ENCODE assay signal across 11 mouse cellular contexts in genomic region chr4:121056342-121056741, GRCm38 (mm10). TPM values are rescaled to one million over a fixed set of nuclear protein-coding genes. Genes with fewer than 3 reads are reported as not detected.
A peak's percentile ranks its signal among the peaks of the same experiment; 100 is the strongest.
DNase-seq lines count a peak whose midpoint lies in the region; ATAC-seq and TF ChIP-seq lines count a peak whose summit lies in the region.
"Had no signal": no experiment of that assay in that cellular context is flagged by ENCODE, and none has a peak within 500 bp of the region (broad histone marks: within the 10 kb centered on the region; RNA-seq: fewer than 3 reads in every experiment).

No protein-coding gene starts in this region.

- WGBS in kidney, adult 2 months = 54% methylated on average over 3 of the region's 3 CpGs
- 30% methylated on average over 3 of the region's 3 CpGs for WGBS in liver, embryonic 14.5 days (ENCODE audit: insufficient replicate concordance)
- 52% methylated on average over 3 of the region's 3 CpGs for WGBS in kidney, embryonic 15.5 days

- H3K4me3 ChIP-seq in kidney, adult 2 months (ENCODE audit: insufficient read depth, low read depth, low read length) = no peak overlapping the region
- H3K4me3 ChIP-seq in liver, embryonic 14.5 days (ENCODE audit: insufficient read depth in 1 of 2, low read depth in 2 of 2, low read length in 2 of 2) = no peak overlapping the region
- H3K4me3 ChIP-seq in kidney, embryonic 15.5 days (replicated peaks) = no peak overlapping the region

- H3K9me3 ChIP-seq in liver, embryonic 14.5 days (ENCODE audit: control insufficient read depth, low read length) = no peaks in the 10 kb centered on the region
- H3K9me3 ChIP-seq in kidney, embryonic 15.5 days (replicated peaks) = no peaks in the 10 kb centered on the region

- no peak overlapping the region for H3K27ac ChIP-seq in kidney, adult 2 months (ENCODE audit: insufficient read depth, low read depth, low read length)
- H3K27ac ChIP-seq in liver, embryonic 14.5 days = no peak overlapping the region
- no peak overlapping the region for H3K27ac ChIP-seq in kidney, embryonic 15.5 days
- H3K27ac ChIP-seq: macrophage had no signal

- TF ChIP-seq EP300 in liver, embryonic 14.5 days (IDR thresholded peaks at IDR 0.05; ENCODE audit: low read depth) = no peak

- no peaks in the 10 kb centered on the region for H3K36me3 ChIP-seq in kidney, adult 2 months (ENCODE audit: control insufficient read depth, insufficient read depth, low read length)
- H3K36me3 ChIP-seq in liver, embryonic 14.5 days (replicated peaks; ENCODE audit: control insufficient read depth, insufficient read depth, low read depth) = no peaks in the 10 kb centered on the region; the same call in 1 of the 2 replicates
- H3K36me3 ChIP-seq in kidney, embryonic 15.5 days = peaks cover 26% of the 10 kb centered on the region

- TF ChIP-seq POLR2A in kidney, adult 2 months (IDR thresholded peaks at IDR 0.05; ENCODE audit: low read depth, low read length) = no peak

- H3K27me3 ChIP-seq in kidney, adult 2 months (replicated peaks; ENCODE audit: control insufficient read depth, insufficient read depth, low read length) = no peaks in the 10 kb centered on the region
- H3K27me3 ChIP-seq in liver, embryonic 14.5 days (ENCODE audit: control insufficient read depth, insufficient read depth, low read length) = peaks cover 14% of the 10 kb centered on the region
- H3K27me3 ChIP-seq in kidney, embryonic 15.5 days = peaks cover 24% of the 10 kb centered on the region

- peak; percentile 54 for TF ChIP-seq CTCF in kidney, adult 2 months (conservative IDR thresholded peaks at IDR 0.05; ENCODE audit: insufficient read depth, insufficient read length, low read depth, low read length)
- TF ChIP-seq CTCF in liver, embryonic 14.5 days (IDR thresholded peaks at IDR 0.05; ENCODE audit: low read depth) = peak; percentile 76

- H3K9ac ChIP-seq in liver, embryonic 14.5 days (replicated peaks) = no peak overlapping the region
- no peak overlapping the region for H3K9ac ChIP-seq in kidney, embryonic 15.5 days

- no peak overlapping the region for H3K4me2 ChIP-seq in liver, embryonic 14.5 days (ENCODE audit: low read depth)
- no peak overlapping the region for H3K4me2 ChIP-seq in kidney, embryonic 15.5 days

- ATAC-seq in liver, embryonic 14.5 days (ENCODE audit: insufficient read depth) = no peak
- ATAC-seq in erythroblast, adult 5-6 weeks (replicated peaks; ENCODE audit: low FRiP score, poor library complexity, severe bottlenecking) = no peak
- ATAC-seq in frontal cortex, adult (ENCODE audit: low TSS enrichment) = no peak
- no peak for ATAC-seq in kidney, embryonic 15.5 days (replicated peaks; ENCODE audit: low FRiP score)

- H3K4me1 ChIP-seq in kidney, adult 2 months (ENCODE audit: control insufficient read depth, insufficient read depth, low read length) = no peaks in the 10 kb centered on the region
- no peaks in the 10 kb centered on the region for H3K4me1 ChIP-seq in liver, embryonic 14.5 days (replicated peaks; ENCODE audit: control insufficient read depth in 2 of 2, insufficient read depth in 2 of 2, low read length in 1 of 2)
- peaks cover 11% of the 10 kb centered on the region; the same call in 1 of the 2 replicates for H3K4me1 ChIP-seq in kidney, embryonic 15.5 days

- DNase-seq in kidney, adult 2 months = no peak
- no peak for DNase-seq in kidney, postnatal 10 days
- DNase-seq in 416B (ENCODE audit: low read depth) = peak; percentile 5
- peak; percentile 67 to 68 for DNase-seq in B cell, adult 2 months
- DNase-seq in liver, embryonic 14.5 days (ENCODE audit: low read depth in 3 of 3, low spot score in 3 of 3) = no peak
- DNase-seq: gastrocnemius, postnatal 36 days; kidney, postnatal 25 days had no signal

RNA-seq across cellular contexts. Expression of gene Col9a2, which starts 17.2 kb away (rescaled TPM):
- not detected in 2 replicates for polyA plus RNA-seq in kidney, adult 2 months (2012; rRNA removed)
- 0.79 and 1.9 TPM in 2 replicates for polyA plus RNA-seq in liver, embryonic 14.5 days (2012; rRNA removed)
- polyA plus RNA-seq in liver, embryonic 14.5 days (2014; fragmentation: Nextera tagmentation; extraction: Ambion mirVana) = 0.83 and 1.1 TPM in 2 replicates
- total RNA-seq in erythroblast, adult 5-6 weeks (2015; ENCODE audit: low replicate concordance) = not detected in 2 replicates
- not detected in 2 replicates for total RNA-seq in erythroblast, adult 5-6 weeks (2017; ENCODE audit: low replicate concordance)
- 3.9 and 6.0 TPM in 2 replicates for polyA plus RNA-seq in kidney, embryonic 15.5 days (2015; fragmentation: Nextera tagmentation; extraction: Ambion mirVana)

RNA-seq across cellular contexts. Expression of gene Smap2, which starts 39.3 kb away (rescaled TPM):
- polyA plus RNA-seq in kidney, adult 2 months (2012; rRNA removed) = 20.5 and 27.3 TPM in 2 replicates
- polyA plus RNA-seq in liver, embryonic 14.5 days (2012; rRNA removed) = 15.4 and 17.0 TPM in 2 replicates
- polyA plus RNA-seq in liver, embryonic 14.5 days (2014; fragmentation: Nextera tagmentation; extraction: Ambion mirVana) = 19.6 and 22.1 TPM in 2 replicates
- 29.4 and 36.4 TPM in 2 replicates for total RNA-seq in erythroblast, adult 5-6 weeks (2015; ENCODE audit: low replicate concordance)
- total RNA-seq in erythroblast, adult 5-6 weeks (2017; ENCODE audit: low replicate concordance) = 25.5 and 27.3 TPM in 2 replicates
- polyA plus RNA-seq in kidney, embryonic 15.5 days (2015; fragmentation: Nextera tagmentation; extraction: Ambion mirVana) = 14.4 and 15.4 TPM in 2 replicates

RNA-seq across cellular contexts. Expression of gene Zmpste24, which starts 41.7 kb away (rescaled TPM):
- polyA plus RNA-seq in kidney, adult 2 months (2012; rRNA removed) = 43.5 and 45.7 TPM in 2 replicates
- polyA plus RNA-seq in liver, embryonic 14.5 days (2012; rRNA removed) = 8.3 and 10.3 TPM in 2 replicates
- polyA plus RNA-seq in liver, embryonic 14.5 days (2014; fragmentation: Nextera tagmentation; extraction: Ambion mirVana) = 15.1 and 15.6 TPM in 2 replicates
- 37.3 and 38.0 TPM in 2 replicates for total RNA-seq in erythroblast, adult 5-6 weeks (2015; ENCODE audit: low replicate concordance)
- 19.0 and 27.3 TPM in 2 replicates for total RNA-seq in erythroblast, adult 5-6 weeks (2017; ENCODE audit: low replicate concordance)
- polyA plus RNA-seq in kidney, embryonic 15.5 days (2015; fragmentation: Nextera tagmentation; extraction: Ambion mirVana) = 37.8 and 38.1 TPM in 2 replicates

RNA-seq across cellular contexts. Expression of gene Tmco2, which starts 52.7 kb away (rescaled TPM):
- polyA plus RNA-seq in kidney, adult 2 months (2012; rRNA removed) = 0.14 TPM in 1 of 2 replicates, not detected in the other
- not detected in 2 replicates for polyA plus RNA-seq in liver, embryonic 14.5 days (2012; rRNA removed)
- not detected in 2 replicates for polyA plus RNA-seq in liver, embryonic 14.5 days (2014; fragmentation: Nextera tagmentation; extraction: Ambion mirVana)
- total RNA-seq in erythroblast, adult 5-6 weeks (2015; ENCODE audit: low replicate concordance) = not detected in 2 replicates
- total RNA-seq in erythroblast, adult 5-6 weeks (2017; ENCODE audit: low replicate concordance) = not detected in 2 replicates
- not detected in 2 replicates for polyA plus RNA-seq in kidney, embryonic 15.5 days (2015; fragmentation: Nextera tagmentation; extraction: Ambion mirVana)
- total RNA-seq: gastrocnemius, postnatal 36 days had no signal
- polyA plus RNA-seq: macrophage had no signal

Comparison
In these comparisons a context has a peak if more than half of its experiments do, and no peak if none do; other contexts are left out.
1. DNase-seq: peak in 416B (single experiment) and B cell, adult 2 months (2 of 2); none in kidney, adult 2 months (single experiment), kidney, postnatal 10 days (single experiment) and liver, embryonic 14.5 days (0 of 3).